Mouse (Mus musculus) midbrain, embryonic 11.5 days (tissue): ENCODE data around the gene Pbrm1. TPM values are rescaled to one million over a fixed set of nuclear protein-coding genes. Genes with fewer than 3 reads are reported as not detected.

ENCODE experiments used
- ATAC-seq: fragments of 200-750 bp; cut with Nextera tagmentation; 2 replicates; pipeline ENCODE4 v1.8.0; 2017; ENCODE audit warnings: moderate TSS enrichment, moderate library complexity; ENCODE audit not compliant: low FRiP score
- DNase-seq: peaks from one replicate; pipeline ENCODE4 v3.0.0; 2015; ENCODE audit warnings: low spot score; ENCODE audit errors: missing footprints
- H3K27ac ChIP-seq: fragments of 300-500 bp; sonication (generic); 2 replicates; pipeline ENCODE4 v1.5.1; 2014; ENCODE audit warnings: low read depth, low read length
- H3K27me3 ChIP-seq: fragments of 300-500 bp; sonication (generic); 2 replicates; pipeline ENCODE4 v1.6.1; 2014; ENCODE audit warnings: mild to moderate bottlenecking, low read length, moderate library complexity, mixed read lengths; ENCODE audit not compliant: control insufficient read depth, insufficient read depth
- H3K36me3 ChIP-seq: fragments of 300-500 bp; sonication (generic); 2 replicates; pipeline ENCODE4 v1.6.1; 2014; ENCODE audit warnings: mild to moderate bottlenecking, low read length, moderate library complexity, mixed read lengths; ENCODE audit not compliant: control insufficient read depth, insufficient read depth
- H3K4me1 ChIP-seq: fragments of 300-500 bp; sonication (generic); 2 replicates; pipeline ENCODE4 v1.6.1; 2014; ENCODE audit warnings: low read length; ENCODE audit not compliant: control insufficient read depth, insufficient read depth
- H3K4me2 ChIP-seq: fragments of 300-500 bp; sonication (generic); 2 replicates; pipeline ENCODE4 v1.6.1; 2014; ENCODE audit warnings: mild to moderate bottlenecking, moderate library complexity
- H3K4me3 ChIP-seq: fragments of 300-500 bp; sonication (generic); 2 replicates; pipeline ENCODE4 v1.5.1; 2014; ENCODE audit warnings: low read depth, low read length
- H3K9ac ChIP-seq: fragments of 300-500 bp; sonication (generic); 2 replicates; pipeline ENCODE4 v1.6.1; 2014; ENCODE audit warnings: low read length
- H3K9me3 ChIP-seq: fragments of 300-500 bp; sonication (generic); 2 replicates; pipeline ENCODE4 v1.6.1; 2016; ENCODE audit warnings: low read length; ENCODE audit not compliant: control insufficient read depth
- WGBS: fragments of 180-500 bp; shearing (Covaris S2); extraction: QIAGEN DNeasy Blood & Tissue Kit; methylation state at CpG from one replicate; pipeline ENCODE4 v1.1.7; 2014; 5-methylcytosine and 5-hydroxymethylcytosine counted together
- polyA plus RNA-seq: library from polyadenylated mRNA; unstranded; fragments of >200 nt; fragmentation: Nextera tagmentation; extraction: Ambion mirVana; gene quantifications from 2 replicates; pipeline ENCODE4 v1.2.1, GENCODE M21; 2014

Gene Pbrm1
- polyA plus RNA-seq, 1 experiment from 2014 or later = 134 TPM

DNA sequence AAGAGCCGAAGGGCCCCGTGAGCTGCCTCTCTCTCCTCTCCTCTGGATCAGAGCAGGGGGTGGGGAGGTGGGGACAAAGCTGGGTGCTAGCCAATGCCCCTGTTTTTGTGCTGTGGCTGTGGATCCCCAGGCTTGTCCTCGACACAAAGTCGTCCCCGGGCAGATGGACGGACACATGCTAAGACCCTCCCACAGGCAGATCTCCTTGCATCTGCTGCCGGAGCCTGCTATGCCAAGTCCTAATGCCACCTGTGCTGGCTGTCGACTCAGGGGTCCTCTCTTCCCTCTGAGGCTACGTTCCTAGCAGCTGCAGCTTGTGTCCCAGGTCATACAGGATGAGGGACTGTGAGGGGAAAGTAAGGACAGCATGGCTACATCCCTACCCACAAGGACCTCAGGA, 147.9 kb downstream of the Pbrm1 start:
- Histone ChIP-seq H3K4me1 (no peaks in the 10 kb centered on the region), H3K27me3 (no peaks in the 10 kb centered on the region), H3K4me2 (no peak overlapping the region), H3K4me3 (no peak overlapping the region), H3K27ac (no peak overlapping the region), H3K9me3 (no peaks in the 10 kb centered on the region), H3K9ac (no peak overlapping the region), H3K36me3 (peaks cover 16% of the 10 kb centered on the region)
- WGBS = 72% methylated on average over 9 of the region's 9 CpGs
- DNase-seq (no peak), ATAC-seq (no peak)

- no peak for DNase-seq
- Histone ChIP-seq H3K4me3 (no peak within 1 kb of the TSS), H3K27me3 (no peaks in the 10 kb centered on the region), H3K9ac (no peak within 1 kb of the TSS), H3K36me3 (peaks cover 32% of the 10 kb centered on the region), H3K9me3 (no peaks in the 10 kb centered on the region), H3K27ac (no peak within 1 kb of the TSS), H3K4me1 (no peaks in the 10 kb centered on the region), H3K4me2 (no peak within 1 kb of the TSS)
- ATAC-seq = no peak
- WGBS = 72% methylated on average over 10 of the region's 10 CpGs
Measured at GRCm38 (mm10) chr14:31168425-31168824, 149.5 kb downstream of the Pbrm1 start, which contains the start of gene Stab1. Stab1 (minus strand) TSS chr14:31168641.

DNA sequence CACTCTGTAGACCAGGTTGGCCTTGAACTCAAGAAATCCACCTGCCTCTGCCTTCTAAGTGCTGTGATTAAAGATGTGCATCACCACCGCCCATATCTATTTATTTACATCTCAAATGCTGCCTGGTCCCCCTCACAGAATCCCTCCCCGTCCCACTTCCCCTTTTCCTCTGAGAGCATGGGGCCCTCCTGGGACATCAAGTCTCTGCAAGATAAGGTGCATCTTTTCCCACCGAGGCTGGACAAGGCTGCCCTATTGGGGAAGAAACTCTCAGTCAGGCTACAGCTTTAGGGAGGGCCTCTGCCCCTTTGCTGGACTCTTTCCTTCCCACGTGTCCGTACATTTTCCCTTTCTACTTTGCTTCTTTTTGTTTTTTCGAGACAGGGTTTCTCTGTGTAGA, 150.6 kb downstream of the Pbrm1 start:
- Histone ChIP-seq H3K4me1 (no peaks in the 10 kb centered on the region), H3K36me3 (peaks cover 41% of the 10 kb centered on the region), H3K9ac (no peak overlapping the region), H3K4me3 (no peak overlapping the region), H3K4me2 (no peak overlapping the region), H3K27ac (no peak overlapping the region), H3K9me3 (no peaks in the 10 kb centered on the region), H3K27me3 (no peaks in the 10 kb centered on the region)
- no peak for DNase-seq
- no peak for ATAC-seq
- 92% methylated on average over 6 of the region's 6 CpGs for WGBS

GRCm38 (mm10) chr14:31170963-31171362, 152.0 kb downstream of the Pbrm1 start:
- Histone ChIP-seq H3K36me3 (peaks cover 50% of the 10 kb centered on the region), H3K4me2 (no peak overlapping the region), H3K27me3 (no peaks in the 10 kb centered on the region), H3K9me3 (no peaks in the 10 kb centered on the region), H3K27ac (no peak overlapping the region), H3K4me3 (no peak overlapping the region), H3K9ac (no peak overlapping the region), H3K4me1 (no peaks in the 10 kb centered on the region)
- no peak for DNase-seq
- 91% methylated on average over 13 of the region's 13 CpGs for WGBS
- ATAC-seq = no peak

Other genes with a start within 250 kb of the Pbrm1 start
- 22.0 and 23.3 TPM in 2 replicates for gene Tmem110, start 193.5 kb upstream of the Pbrm1 start, polyA plus RNA-seq
- gene Mustn1, start 139.9 kb upstream of the Pbrm1 start, polyA plus RNA-seq = 0.30 and 0.42 TPM in 2 replicates
- gene Itih4, start 132.7 kb upstream of the Pbrm1 start, polyA plus RNA-seq = 0.15 TPM in 1 of 2 replicates, not detected in the other
- 0.48 and 0.57 TPM in 2 replicates for gene Itih3, start 95.4 kb upstream of the Pbrm1 start, polyA plus RNA-seq
- not detected in 2 replicates for gene Itih1, start 75.8 kb upstream of the Pbrm1 start, polyA plus RNA-seq
- gene Nek4, start 67.8 kb upstream of the Pbrm1 start, polyA plus RNA-seq = 17.9 and 19.2 TPM in 2 replicates
- 63.4 and 68.3 TPM in 2 replicates for gene Glt8d1, start 17.7 kb upstream of the Pbrm1 start, polyA plus RNA-seq
- 269 and 301 TPM in 2 replicates for gene Spcs1, start 17.5 kb upstream of the Pbrm1 start, polyA plus RNA-seq
- 96.2 and 103 TPM in 2 replicates for gene Gnl3, start within 50 bp of the Pbrm1 start, polyA plus RNA-seq
- gene Smim4, start 109.8 kb downstream of the Pbrm1 start, polyA plus RNA-seq = 54.7 and 56.2 TPM in 2 replicates
- gene Nt5dc2, start 111.9 kb downstream of the Pbrm1 start, polyA plus RNA-seq = 457 and 520 TPM in 2 replicates
- gene Stab1, start 149.5 kb downstream of the Pbrm1 start, polyA plus RNA-seq = 28.6 and 28.7 TPM in 2 replicates
- gene Tnnc1, start 189.2 kb downstream of the Pbrm1 start, polyA plus RNA-seq = 0.40 and 0.80 TPM in 2 replicates
- 243 and 258 TPM in 2 replicates for gene Nisch, start 197.8 kb downstream of the Pbrm1 start, polyA plus RNA-seq
- gene Sema3g, start 198.7 kb downstream of the Pbrm1 start, polyA plus RNA-seq = 0.19 and 0.37 TPM in 2 replicates
- 12.5 and 14.3 TPM in 2 replicates for gene Phf7, start 232.2 kb downstream of the Pbrm1 start, polyA plus RNA-seq
- gene Bap1, start 232.3 kb downstream of the Pbrm1 start, polyA plus RNA-seq = 95.7 and 95.9 TPM in 2 replicates